Mouse (Mus musculus): ENCODE results near the gene 5730522E02Rik.

The 5730522E02Rik gene

GRCm38 (mm10) chr11:25595303-25595702, 615.3 kb downstream of the 5730522E02Rik start:
- in situ Hi-C loops (cut with MboI; ENCODE audit: low pct_unique_long_range_greater_than_20kb in 1 of 2, low sequenced_read_pairs in 2 of 2, unreplicated experiment in 1 of 2) = no loop called here

GRCm38 (mm10) chr11:25594780-25595179, 615.8 kb downstream of the 5730522E02Rik start:
- in situ Hi-C loops (cut with MboI; ENCODE audit: low pct_unique_long_range_greater_than_20kb in 1 of 2, low sequenced_read_pairs in 2 of 2, unreplicated experiment in 1 of 2) = no loop called here

DNA sequence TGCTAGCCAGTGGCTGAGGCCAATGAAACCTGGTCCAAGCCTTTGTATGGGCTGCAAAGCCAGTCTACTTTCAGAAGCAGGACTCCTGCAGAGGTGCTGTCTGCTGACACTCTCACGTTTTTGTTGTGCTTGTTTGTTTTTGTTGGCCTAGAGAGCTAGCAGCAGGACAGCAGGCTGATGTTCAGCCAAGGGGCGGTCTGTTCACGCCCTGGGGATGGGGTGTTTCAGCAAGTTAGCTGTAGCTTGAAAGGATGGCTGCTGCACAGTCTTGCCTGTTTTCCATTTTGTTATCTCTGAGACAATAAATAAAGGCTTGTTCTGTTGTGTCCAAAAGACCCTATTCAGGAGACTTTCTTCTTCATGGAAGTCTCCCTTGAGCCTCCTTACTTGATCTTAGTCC, 618.3 kb downstream of the 5730522E02Rik start:
- in situ Hi-C loops (cut with MboI; ENCODE audit: low pct_unique_long_range_greater_than_20kb in 1 of 2, low sequenced_read_pairs in 2 of 2, unreplicated experiment in 1 of 2) = no loop called here

- in situ Hi-C loops (cut with MboI; ENCODE audit: low pct_unique_long_range_greater_than_20kb in 1 of 2, low sequenced_read_pairs in 2 of 2, unreplicated experiment in 1 of 2) = no loop called here
Measured at GRCm38 (mm10) chr11:25590215-25590614, 620.3 kb downstream of the 5730522E02Rik start.

- in situ Hi-C loops (cut with MboI; ENCODE audit: low pct_unique_long_range_greater_than_20kb in 1 of 2, low sequenced_read_pairs in 2 of 2, unreplicated experiment in 1 of 2) = no loop called here
Measured at GRCm38 (mm10) chr11:25589509-25589908, 621.1 kb downstream of the 5730522E02Rik start.

GRCm38 (mm10) chr11:25574129-25574465, 636.5 kb downstream of the 5730522E02Rik start:
- in situ Hi-C loops (cut with MboI; ENCODE audit: low pct_unique_long_range_greater_than_20kb in 1 of 2, low sequenced_read_pairs in 2 of 2, unreplicated experiment in 1 of 2) = no loop called here

GRCm38 (mm10) chr11:25573408-25574128, 637.0 kb downstream of the 5730522E02Rik start:
- in situ Hi-C loops (cut with MboI; ENCODE audit: low pct_unique_long_range_greater_than_20kb in 1 of 2, low sequenced_read_pairs in 2 of 2, unreplicated experiment in 1 of 2) = no loop called here

DNA sequence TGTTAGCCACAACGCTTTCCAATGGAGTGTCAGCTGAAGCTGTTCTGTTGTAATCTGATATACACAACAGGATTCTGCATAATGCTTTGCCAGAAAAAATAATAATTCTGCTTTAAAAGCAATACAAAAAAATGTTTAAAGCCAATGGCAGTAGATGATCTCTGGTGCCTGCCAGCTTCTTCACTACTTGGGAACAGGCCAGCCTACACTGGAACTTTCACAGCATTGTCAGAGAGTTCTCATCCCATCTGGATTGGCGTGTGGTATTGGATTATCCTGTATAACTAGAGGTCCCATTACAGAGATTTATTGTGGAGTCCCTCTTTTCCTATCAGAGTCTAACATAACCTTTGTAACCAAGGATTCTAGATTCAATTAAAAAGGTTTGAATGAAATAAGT, 639.2 kb downstream of the 5730522E02Rik start:
- in situ Hi-C loops (cut with MboI; ENCODE audit: low pct_unique_long_range_greater_than_20kb in 1 of 2, low sequenced_read_pairs in 2 of 2, unreplicated experiment in 1 of 2) = no loop called here
